Mouse (Mus musculus): ENCODE data around the gene Hpca. TPM values are rescaled to one million over a fixed set of nuclear protein-coding genes. Genes with fewer than 3 reads are reported as not detected.

The Hpca gene
- polyA plus RNA-seq, 1 experiment from 2014 or later = 0.51 TPM

- DNase-seq (ENCODE audit: low spot score) (peak; percentile 63), ATAC-seq (no peak)
- H3K4me3 ChIP-seq (ENCODE audit: low read depth, low read length) = no peak overlapping the region
- no peaks in the 10 kb centered on the region for H3K9me3 ChIP-seq (ENCODE audit: low read length)
- TF ChIP-seq EP300 (IDR thresholded peaks at IDR 0.05) (no peak), CTCF (IDR thresholded peaks at IDR 0.05) (no peak)
- H3K36me3 ChIP-seq (ENCODE audit: insufficient read depth, low read length) = no peaks in the 10 kb centered on the region
- 4% methylated on average over 17 of the region's 17 CpGs for WGBS
- peaks cover 8% of the 10 kb centered on the region; the same call in 1 of the 2 replicates for H3K4me1 ChIP-seq (ENCODE audit: insufficient read depth, low read depth, low read length)
- H3K27me3 ChIP-seq (replicated peaks; ENCODE audit: insufficient read depth, low read length) = 0 out of 2 replicates have a peak, but pooled peaks cover 6% of the 10 kb centered on the region
- peak overlapping the region; percentile 37 for H3K4me2 ChIP-seq (replicated peaks; ENCODE audit: low read depth, low read length)
- no peak overlapping the region for H3K9ac ChIP-seq (replicated peaks; ENCODE audit: low read depth)
- no peak overlapping the region for H3K27ac ChIP-seq (ENCODE audit: low read length)
Measured at GRCm38 (mm10) chr4:129130755-129131303, 9.0 kb upstream of the Hpca start.

- peaks cover 8% of the 10 kb centered on the region; the same call in 1 of the 2 replicates for H3K4me1 ChIP-seq (ENCODE audit: insufficient read depth, low read depth, low read length)
- DNase-seq (ENCODE audit: low spot score) (peak; percentile 31), ATAC-seq (no peak)
- TF ChIP-seq CTCF (IDR thresholded peaks at IDR 0.05) (peak; percentile 79), EP300 (IDR thresholded peaks at IDR 0.05) (no peak)
- peak overlapping the region; percentile 37; the same call in 1 of the 2 replicates for H3K4me2 ChIP-seq (replicated peaks; ENCODE audit: low read depth, low read length)
- H3K9me3 ChIP-seq (ENCODE audit: low read length) = no peaks in the 10 kb centered on the region
- no peak overlapping the region for H3K9ac ChIP-seq (replicated peaks; ENCODE audit: low read depth)
- H3K4me3 ChIP-seq (ENCODE audit: low read depth, low read length) = no peak overlapping the region
- no peak overlapping the region for H3K27ac ChIP-seq (ENCODE audit: low read length)
- 0 out of 2 replicates have a peak, but pooled peaks cover 4% of the 10 kb centered on the region for H3K27me3 ChIP-seq (replicated peaks; ENCODE audit: insufficient read depth, low read length)
- no peaks in the 10 kb centered on the region for H3K36me3 ChIP-seq (ENCODE audit: insufficient read depth, low read length)
- 2% methylated on average over 8 of the region's 8 CpGs for WGBS
Measured at GRCm38 (mm10) chr4:129130149-129130548, 8.3 kb upstream of the Hpca start.

- H3K36me3 ChIP-seq (ENCODE audit: insufficient read depth, low read length) = no peaks in the 10 kb centered on the region
- 30% methylated on average over 9 of the region's 9 CpGs for WGBS
Measured at GRCm38 (mm10) chr4:129129387-129129786, 7.6 kb upstream of the Hpca start.

GRCm38 (mm10) chr4:129128582-129129338 lies 6.9 kb upstream of the Hpca start:
- Histone ChIP-seq H3K27ac (ENCODE audit: low read length) (no peak overlapping the region), H3K9ac (replicated peaks; ENCODE audit: low read depth) (no peak overlapping the region), H3K4me2 (replicated peaks; ENCODE audit: low read depth, low read length) (no peak overlapping the region), H3K4me1 (ENCODE audit: insufficient read depth, low read depth, low read length) (peaks cover 8% of the 10 kb centered on the region; the same call in 1 of the 2 replicates), H3K9me3 (ENCODE audit: low read length) (no peaks in the 10 kb centered on the region), H3K27me3 (replicated peaks; ENCODE audit: insufficient read depth, low read length) (no peaks in the 10 kb centered on the region), H3K36me3 (ENCODE audit: insufficient read depth, low read length) (no peaks in the 10 kb centered on the region), H3K4me3 (ENCODE audit: low read depth, low read length) (no peak overlapping the region)
- 40% methylated on average over 13 of the region's 13 CpGs for WGBS
- DNase-seq (ENCODE audit: low spot score) (no peak), ATAC-seq (no peak)
- no peak for TF ChIP-seq EP300 (IDR thresholded peaks at IDR 0.05)
- no peak for TF ChIP-seq CTCF (IDR thresholded peaks at IDR 0.05)

More at GRCm38 (mm10) chr4:129129387-129129786, 7.6 kb upstream of the Hpca start:
- Histone ChIP-seq H3K27ac (ENCODE audit: low read length) (no peak overlapping the region), H3K9ac (replicated peaks; ENCODE audit: low read depth) (no peak overlapping the region), H3K27me3 (replicated peaks; ENCODE audit: insufficient read depth, low read length) (no peaks in the 10 kb centered on the region), H3K9me3 (ENCODE audit: low read length) (no peaks in the 10 kb centered on the region), H3K4me2 (replicated peaks; ENCODE audit: low read depth, low read length) (no peak overlapping the region), H3K4me1 (ENCODE audit: insufficient read depth, low read depth, low read length) (peaks cover 8% of the 10 kb centered on the region; the same call in 1 of the 2 replicates), H3K4me3 (ENCODE audit: low read depth, low read length) (no peak overlapping the region)
- DNase-seq (ENCODE audit: low spot score) (no peak), ATAC-seq (no peak)
- TF ChIP-seq CTCF (IDR thresholded peaks at IDR 0.05) = no peak
- no peak for TF ChIP-seq EP300 (IDR thresholded peaks at IDR 0.05)

- no peak overlapping the region for H3K9ac ChIP-seq (replicated peaks; ENCODE audit: low read depth)
- 8% methylated on average over 19 of the region's 19 CpGs for WGBS
- H3K9me3 ChIP-seq (ENCODE audit: low read length) = no peaks in the 10 kb centered on the region
- 0 out of 2 replicates have a peak, but pooled peaks have one; percentile 34 for TF ChIP-seq EP300 (IDR thresholded peaks at IDR 0.05)
- TF ChIP-seq CTCF (IDR thresholded peaks at IDR 0.05) = no peak
- peaks cover 15% of the 10 kb centered on the region for H3K27me3 ChIP-seq (replicated peaks; ENCODE audit: insufficient read depth, low read length)
- H3K4me2 ChIP-seq (replicated peaks; ENCODE audit: low read depth, low read length) = no peak overlapping the region
- H3K4me3 ChIP-seq (ENCODE audit: low read depth, low read length) = peak overlapping the region; percentile 17; the same call in 1 of the 2 replicates
- peaks cover 10% of the 10 kb centered on the region; the same call in 1 of the 2 replicates for H3K4me1 ChIP-seq (ENCODE audit: insufficient read depth, low read depth, low read length)
- ATAC-seq (peak; percentile 79), DNase-seq (ENCODE audit: low spot score) (peak; percentile 84)
- no peak overlapping the region for H3K27ac ChIP-seq (ENCODE audit: low read length)
- no peaks in the 10 kb centered on the region for H3K36me3 ChIP-seq (ENCODE audit: insufficient read depth, low read length)
Measured at GRCm38 (mm10) chr4:129125736-129126451, 4.1 kb upstream of the Hpca start.

- ATAC-seq (no peak), DNase-seq (ENCODE audit: low spot score) (no peak)
- no peak overlapping the region for H3K27ac ChIP-seq (ENCODE audit: low read length)
- H3K36me3 ChIP-seq (ENCODE audit: insufficient read depth, low read length) = no peaks in the 10 kb centered on the region
- H3K4me1 ChIP-seq (ENCODE audit: insufficient read depth, low read depth, low read length) = peaks cover 3% of the 10 kb centered on the region; the same call in 1 of the 2 replicates
- WGBS = 3% methylated on average over 13 of the region's 13 CpGs
- no peak overlapping the region for H3K4me3 ChIP-seq (ENCODE audit: low read depth, low read length)
- no peaks in the 10 kb centered on the region for H3K9me3 ChIP-seq (ENCODE audit: low read length)
- peaks cover 22% of the 10 kb centered on the region for H3K27me3 ChIP-seq (replicated peaks; ENCODE audit: insufficient read depth, low read length)
- H3K4me2 ChIP-seq (replicated peaks; ENCODE audit: low read depth, low read length) = no peak overlapping the region; the same call in 1 of the 2 replicates
- H3K9ac ChIP-seq (replicated peaks; ENCODE audit: low read depth) = no peak overlapping the region
- TF ChIP-seq EP300 (IDR thresholded peaks at IDR 0.05) (no peak), CTCF (IDR thresholded peaks at IDR 0.05) (no peak)
Measured at GRCm38 (mm10) chr4:129124652-129125146, 2.9 kb upstream of the Hpca start.
